Mouse (Mus musculus) left cerebral cortex, adult 2 months (tissue): ENCODE results near the gene Slc25a48. TPM values are rescaled to one million over a fixed set of nuclear protein-coding genes. Genes with fewer than 3 reads are reported as not detected.

Experiments
- DNase-seq, 2 experiments: peaks; one replicate each; pipeline ENCODE4 v3.0.0; 2021 to 2022; ENCODE audit warnings: low spot score in 2 of 2, mixed read lengths in 1 of 2; ENCODE audit errors: extremely low spot score in 1 of 2
- H3K27ac ChIP-seq: fragments of 200-600 bp; 2 replicates; pipeline ENCODE4 v1.8.1; 2022
- H3K4me3 ChIP-seq: fragments of 200-600 bp; 2 replicates; pipeline ENCODE4 v1.8.1; 2022
- CTCF ChIP-seq: fragments of 200-600 bp; IDR thresholded peaks from 2 replicates; pipeline ENCODE4 v1.8.1; 2022; ENCODE audit warnings: antibody characterized with exemption, mild to moderate bottlenecking, moderate library complexity
- intact Hi-C: fragments of 180-260 bp; cut with DNase I; formaldehyde crosslinking; loops from one replicate; pipeline ENCODE4 v1.15.1; 2025
- total RNA-seq, 2 experiments: library from RNA; stranded (reverse); gene quantifications; 2 replicates each; pipeline ENCODE4 v1.2.3; 2021

The Slc25a48 gene
- total RNA-seq, 2 experiments from 2014 or later: not detected

DNA sequence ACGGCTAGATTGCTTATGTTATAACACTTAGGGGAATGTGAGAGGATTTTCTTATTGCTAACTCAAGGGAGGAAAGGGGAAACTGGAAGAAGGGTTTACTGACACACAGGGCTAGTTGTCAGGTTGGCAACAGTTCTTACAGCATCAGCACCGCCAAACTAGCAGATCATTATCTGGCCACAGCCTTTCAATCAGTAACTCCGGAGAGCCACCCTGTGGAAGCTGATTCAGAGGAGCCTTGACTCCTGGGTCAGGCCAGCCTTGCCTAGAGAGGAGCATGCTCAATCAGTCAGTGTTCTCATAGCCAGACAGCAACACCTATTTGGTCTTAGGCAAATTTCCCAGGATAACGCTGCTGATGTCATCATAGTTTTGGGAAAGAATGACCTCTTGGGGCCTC lies 23.3 kb downstream of the Slc25a48 start:
- no peak for TF ChIP-seq CTCF
- H3K27ac ChIP-seq: no peak overlapping the region
- H3K4me3 ChIP-seq: no peak overlapping the region
- intact Hi-C loops: no loop called here
- DNase-seq: no peak

GRCm38 (mm10) chr13:56462791-56463190 lies 24.6 kb downstream of the Slc25a48 start:
- intact Hi-C loops: no loop called here
- Histone ChIP-seq H3K27ac (no peak overlapping the region), H3K4me3 (no peak overlapping the region)
- TF ChIP-seq CTCF: no peak
- no peak for DNase-seq

DNA sequence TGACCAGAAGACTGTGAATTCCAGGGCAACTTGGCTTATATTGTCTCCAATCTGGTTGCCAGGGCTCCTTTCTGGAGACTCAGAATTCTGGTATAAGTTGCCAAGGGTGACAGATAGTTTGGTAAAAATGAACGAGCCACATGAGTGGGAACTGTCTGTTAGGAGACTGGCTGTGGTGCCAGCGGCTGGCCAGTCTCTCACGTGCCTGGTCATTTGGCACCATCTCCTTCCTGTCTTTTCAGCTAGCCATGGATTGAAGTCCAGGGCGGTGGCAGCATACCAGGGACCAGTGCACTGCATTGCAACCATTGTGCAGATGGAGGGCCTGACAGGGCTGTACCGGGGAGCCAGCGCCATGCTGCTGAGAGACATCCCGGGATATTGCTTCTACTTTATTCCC lies 25.1 kb downstream of the Slc25a48 start:
- intact Hi-C loops: no loop called here
- no peak overlapping the region for H3K27ac ChIP-seq
- TF ChIP-seq CTCF: no peak
- no peak for DNase-seq
- H3K4me3 ChIP-seq: no peak overlapping the region

DNA sequence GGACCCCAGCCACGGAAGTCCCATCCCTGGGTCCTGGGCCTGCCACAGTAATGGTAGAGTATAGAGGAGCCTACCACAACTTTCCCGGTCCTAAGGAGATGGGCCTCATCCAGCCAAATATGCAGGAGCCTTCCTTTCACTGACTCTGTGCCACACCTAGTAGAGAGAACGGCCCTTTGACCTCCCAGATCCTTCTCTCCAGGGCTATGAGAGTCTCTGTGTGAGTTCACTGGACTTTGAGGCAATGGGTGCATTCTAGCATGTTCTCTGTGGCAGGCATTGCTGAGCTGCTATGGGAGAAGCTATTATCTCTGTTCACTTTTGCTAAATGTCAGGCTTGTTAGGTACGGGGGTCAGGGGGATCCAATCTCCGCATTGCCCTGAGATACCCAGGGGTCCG lies 25.6 kb downstream of the Slc25a48 start:
- TF ChIP-seq CTCF: no peak
- no peak for DNase-seq
- intact Hi-C loops: no loop called here
- H3K4me3 ChIP-seq: no peak overlapping the region
- H3K27ac ChIP-seq: no peak overlapping the region

GRCm38 (mm10) chr13:56467786-56468185 lies 29.6 kb downstream of the Slc25a48 start:
- intact Hi-C loops: no loop called here
- no peak for DNase-seq
- H3K27ac ChIP-seq: no peak overlapping the region
- H3K4me3 ChIP-seq: no peak overlapping the region
- no peak for TF ChIP-seq CTCF

GRCm38 (mm10) chr13:56468536-56468935 lies 30.4 kb downstream of the Slc25a48 start:
- Histone ChIP-seq H3K4me3 (no peak overlapping the region), H3K27ac (no peak overlapping the region)
- intact Hi-C loops: no loop called here
- no peak for TF ChIP-seq CTCF
- no peak for DNase-seq

- H3K27ac ChIP-seq: no peak overlapping the region
- intact Hi-C loops: no loop called here
- no peak overlapping the region for H3K4me3 ChIP-seq
- no peak for DNase-seq
- no peak for TF ChIP-seq CTCF
Measured at GRCm38 (mm10) chr13:56471211-56471610, 33.1 kb downstream of the Slc25a48 start.

- Histone ChIP-seq H3K27ac (no peak overlapping the region), H3K4me3 (no peak overlapping the region)
- no peak for TF ChIP-seq CTCF
- intact Hi-C loops: no loop called here
- DNase-seq: no peak
Measured at GRCm38 (mm10) chr13:56471951-56472350, 33.8 kb downstream of the Slc25a48 start.

GRCm38 (mm10) chr13:56472661-56473060 lies 34.5 kb downstream of the Slc25a48 start:
- TF ChIP-seq CTCF: no peak
- no peak overlapping the region for H3K4me3 ChIP-seq
- intact Hi-C loops: no loop called here
- H3K27ac ChIP-seq: no peak overlapping the region
- no peak for DNase-seq

GRCm38 (mm10) chr13:56475363-56475762 lies 37.2 kb downstream of the Slc25a48 start:
- Histone ChIP-seq H3K4me3 (no peak overlapping the region), H3K27ac (no peak overlapping the region)
- peak; percentile 85 for TF ChIP-seq CTCF
- intact Hi-C loops: loop anchor here (2.0 to 5.0 kb wide), 7 partner anchors 81 to 793 kb away; no protein-coding TSS in a partner anchor
- peak in 1 of 2 experiments; percentile 40 for DNase-seq

DNA sequence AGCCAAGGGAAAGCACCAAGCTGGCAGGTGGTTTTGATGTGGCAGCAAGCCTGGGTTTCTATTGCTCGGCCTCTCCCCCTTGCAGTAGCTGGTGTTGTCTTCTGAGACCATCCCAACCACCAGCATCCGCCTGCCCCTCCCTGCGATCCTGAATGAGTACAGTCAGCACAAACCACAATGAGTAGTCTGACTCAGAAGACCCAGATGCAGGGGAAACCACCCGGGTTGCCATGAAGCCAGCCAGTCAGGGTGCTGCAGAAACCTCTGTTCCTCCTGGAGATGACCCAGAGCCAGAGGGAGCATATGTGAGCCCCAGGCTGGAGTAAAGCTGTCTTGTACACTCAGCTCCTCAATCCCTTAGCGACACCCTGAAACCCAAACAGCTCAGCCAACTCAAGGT lies 38.6 kb downstream of the Slc25a48 start:
- no peak for DNase-seq
- no peak for TF ChIP-seq CTCF
- Histone ChIP-seq H3K27ac (no peak overlapping the region), H3K4me3 (no peak overlapping the region)
- intact Hi-C loops: loop anchor here (5.0 kb wide), 4 partner anchors 166 to 331 kb away; no protein-coding TSS in a partner anchor

- TF ChIP-seq CTCF: no peak
- Histone ChIP-seq H3K4me3 (no peak overlapping the region), H3K27ac (no peak overlapping the region)
- DNase-seq: peak in 1 of 2 experiments; percentile 18
- intact Hi-C loops: loop anchor here (5.0 kb wide), 4 partner anchors 165 to 330 kb away; no protein-coding TSS in a partner anchor
Measured at GRCm38 (mm10) chr13:56477271-56477670, 39.1 kb downstream of the Slc25a48 start.

GRCm38 (mm10) chr13:56478027-56478426 lies 39.9 kb downstream of the Slc25a48 start:
- intact Hi-C loops: loop anchor here (5.0 kb wide), 4 partner anchors 164 to 329 kb away; no protein-coding TSS in a partner anchor
- Histone ChIP-seq H3K4me3 (no peak overlapping the region), H3K27ac (no peak overlapping the region)
- no peak for DNase-seq
- TF ChIP-seq CTCF: no peak
